Mouse (Mus musculus) cerebellum, adult 2 months (tissue): ENCODE measurements around the gene Alpk3. TPM values are rescaled to one million over a fixed set of nuclear protein-coding genes. Genes with fewer than 3 reads are reported as not detected.

Source experiments
- DNase-seq, 2 experiments: peaks; one replicate each; pipeline ENCODE4 v3.0.0; 2021
- H3K27ac ChIP-seq: fragments of 200-500 bp; 2 replicates; pipeline ENCODE4 v1.5.1; 2012; ENCODE audit warnings: low read length, control low read depth, inconsistent platforms; ENCODE audit not compliant: insufficient read depth
- H3K27me3 ChIP-seq: fragments of 200-500 bp; 2 replicates; pipeline ENCODE4 v1.6.1; 2012; ENCODE audit warnings: inconsistent platforms, mild to moderate bottlenecking, low read length, moderate library complexity; ENCODE audit not compliant: control insufficient read depth, insufficient read depth
- H3K4me1 ChIP-seq: fragments of 200-500 bp; 2 replicates; pipeline ENCODE4 v1.6.1; 2011; ENCODE audit warnings: low read length; ENCODE audit not compliant: control insufficient read depth, insufficient read depth
- H3K4me3 ChIP-seq: fragments of 200-500 bp; replicated peaks from 2 replicates; pipeline ENCODE3; 2011; ENCODE audit warnings: mild to moderate bottlenecking, low read depth, low read length, control low read depth; ENCODE audit not compliant: insufficient read depth
- CTCF ChIP-seq: fragments of 200-500 bp; IDR thresholded peaks from 2 replicates; pipeline ENCODE4 v1.5.1; 2011; ENCODE audit warnings: low read depth, mild to moderate bottlenecking, control low read depth, low read length, moderate library complexity, borderline replicate concordance; ENCODE audit not compliant: insufficient read depth
- POLR2A ChIP-seq: fragments of 200-500 bp; IDR thresholded peaks from 2 replicates; pipeline ENCODE4 v1.6.1; 2011; ENCODE audit warnings: low read length, control low read depth, borderline replicate concordance; ENCODE audit not compliant: insufficient read depth
- WGBS: fragments of 180-500 bp; shearing (Covaris S2); methylation state at CpG from one replicate; pipeline ENCODE4 v1.1.7; 2018; 5-methylcytosine and 5-hydroxymethylcytosine counted together
- polyA plus RNA-seq: library from polyadenylated mRNA; depleted of rRNA; stranded (reverse); fragments of >200 nt; gene quantifications from 2 replicates; pipeline ENCODE4 v1.2.3, GENCODE M21; 2012

Gene Alpk3
- polyA plus RNA-seq, 1 experiment: 0.15 TPM

DNA sequence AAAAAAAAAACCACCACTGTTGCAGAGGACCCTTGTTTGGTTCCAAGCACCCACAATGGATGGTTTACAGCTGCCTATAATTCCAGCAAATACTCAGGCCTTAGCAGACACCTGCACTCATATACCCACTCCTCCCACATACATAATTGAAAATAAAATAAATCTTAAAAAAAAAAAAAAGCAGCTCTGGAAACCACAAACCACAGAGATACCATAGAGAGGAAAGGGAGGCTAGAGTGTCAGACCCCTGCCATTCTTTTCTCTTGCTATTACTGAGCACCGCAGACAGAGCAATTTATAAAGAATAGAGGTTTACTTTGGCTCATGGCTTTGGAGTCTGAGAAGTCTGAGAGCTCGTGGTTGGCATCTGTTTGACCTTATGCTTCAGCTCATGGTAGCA is 65.4 kb downstream of the Alpk3 start:
- Histone ChIP-seq H3K27ac (no peak overlapping the region), H3K4me1 (peaks cover 7% of the 10 kb centered on the region), H3K4me3 (no peak overlapping the region), H3K27me3 (no peaks in the 10 kb centered on the region)
- no peak for DNase-seq
- TF ChIP-seq CTCF (no peak), POLR2A (no peak)
- 68% methylated on average over 2 of the region's 2 CpGs for WGBS

DNA sequence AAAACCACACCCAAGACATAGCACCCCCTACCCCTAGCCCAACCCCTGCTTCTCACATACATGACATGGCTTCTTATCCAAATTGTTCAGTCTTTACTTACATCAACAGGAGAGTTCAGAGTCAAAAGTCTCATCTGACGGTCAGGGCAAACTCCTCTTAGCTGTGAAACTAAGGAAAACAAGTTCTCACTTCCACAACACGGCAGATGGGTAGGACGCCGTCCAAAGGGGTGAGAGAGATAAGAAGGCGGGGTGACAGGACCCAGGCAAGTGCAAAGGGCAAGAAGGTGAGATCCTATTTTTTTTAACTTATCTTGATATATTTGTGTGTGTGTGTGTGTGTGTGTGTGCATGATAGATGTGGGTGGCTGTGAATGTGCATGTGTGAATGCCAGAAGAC is 66.2 kb downstream of the Alpk3 start:
- Histone ChIP-seq H3K27me3 (no peaks in the 10 kb centered on the region), H3K4me1 (peaks cover 7% of the 10 kb centered on the region), H3K27ac (no peak overlapping the region), H3K4me3 (no peak overlapping the region)
- DNase-seq: no peak
- 92% methylated on average over 5 of the region's 5 CpGs for WGBS
- TF ChIP-seq CTCF: no peak
- TF ChIP-seq POLR2A: no peak

DNA sequence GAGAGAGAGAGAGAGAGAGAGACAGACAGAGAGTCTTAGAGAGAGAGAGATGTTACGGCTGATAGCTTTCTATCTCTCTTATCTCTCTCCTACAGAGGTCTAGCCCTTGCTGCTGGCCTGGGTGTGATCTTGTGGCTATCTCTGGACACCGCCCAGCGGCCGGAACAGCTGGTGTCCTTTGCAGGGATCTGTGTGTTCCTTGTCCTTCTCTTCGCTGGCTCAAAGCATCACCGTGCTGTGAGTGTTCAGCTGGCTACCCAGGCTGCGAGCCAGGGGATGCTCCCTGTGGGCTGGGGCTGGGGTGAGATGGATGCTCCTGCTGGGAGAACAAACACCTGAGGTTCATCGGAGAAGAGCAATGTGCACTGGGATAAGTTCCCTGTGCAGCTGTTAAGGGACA is 67.4 kb downstream of the Alpk3 start:
- no peak for TF ChIP-seq POLR2A
- no peak for TF ChIP-seq CTCF
- Histone ChIP-seq H3K4me1 (peaks cover 7% of the 10 kb centered on the region), H3K27ac (no peak overlapping the region), H3K27me3 (no peaks in the 10 kb centered on the region), H3K4me3 (no peak overlapping the region)
- no peak for DNase-seq
- WGBS: 59% methylated on average over 8 of the region's 8 CpGs

DNA sequence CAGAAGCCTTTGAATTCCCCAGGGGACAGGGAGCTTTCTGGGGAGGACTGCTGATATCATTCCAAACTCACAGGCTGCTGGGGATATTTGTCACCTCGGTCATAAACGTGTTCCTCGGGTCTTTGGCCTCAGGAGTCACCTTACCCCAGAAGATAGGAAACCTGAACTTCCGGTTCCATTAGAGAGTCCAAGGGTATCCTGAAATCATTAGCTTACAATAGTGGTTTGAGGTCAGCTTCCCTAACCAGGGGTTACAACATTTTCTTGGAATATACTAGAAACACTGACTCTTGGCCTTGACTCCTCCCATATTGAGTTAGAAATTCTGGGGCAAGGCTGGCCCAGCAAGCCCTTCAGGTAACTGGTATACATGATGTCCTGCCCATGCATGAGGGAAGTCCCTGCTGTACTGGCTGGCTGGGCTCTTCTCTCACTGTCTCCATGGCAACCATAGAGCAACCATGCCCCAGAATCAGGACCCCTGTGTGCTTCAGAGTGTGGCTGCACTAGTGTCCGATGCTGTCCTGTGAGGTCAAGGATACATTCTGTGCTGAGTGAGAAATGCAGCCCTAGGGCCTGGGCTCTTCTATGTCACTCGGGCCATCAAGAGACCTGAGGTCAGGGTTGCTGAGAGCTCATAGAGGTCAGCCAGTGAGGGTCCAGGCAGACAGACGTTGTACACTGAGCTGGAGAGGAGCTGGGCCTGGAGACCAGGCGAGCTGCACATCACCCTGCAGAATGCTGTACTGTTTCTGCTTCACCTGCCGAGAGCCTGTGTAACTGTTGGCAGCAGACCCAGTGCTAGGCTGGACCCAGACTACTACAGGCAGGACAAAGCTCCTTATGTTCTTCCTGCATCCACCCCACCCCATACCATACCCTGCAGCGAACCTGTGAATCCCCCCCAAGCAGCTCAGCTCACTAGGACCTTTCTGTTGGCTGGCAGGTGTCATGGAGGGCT is 68.1 kb downstream of the Alpk3 start:
- TF ChIP-seq CTCF (no peak), POLR2A (no peak)
- no peak overlapping the region for H3K4me3 ChIP-seq
- WGBS: 48% methylated on average over 10 of the region's 10 CpGs
- DNase-seq: peak in 1 of 2 experiments; percentile 12
- H3K27me3 ChIP-seq: no peaks in the 10 kb centered on the region
- H3K4me1 ChIP-seq: peaks cover 7% of the 10 kb centered on the region
- H3K27ac ChIP-seq: no peak overlapping the region

DNA sequence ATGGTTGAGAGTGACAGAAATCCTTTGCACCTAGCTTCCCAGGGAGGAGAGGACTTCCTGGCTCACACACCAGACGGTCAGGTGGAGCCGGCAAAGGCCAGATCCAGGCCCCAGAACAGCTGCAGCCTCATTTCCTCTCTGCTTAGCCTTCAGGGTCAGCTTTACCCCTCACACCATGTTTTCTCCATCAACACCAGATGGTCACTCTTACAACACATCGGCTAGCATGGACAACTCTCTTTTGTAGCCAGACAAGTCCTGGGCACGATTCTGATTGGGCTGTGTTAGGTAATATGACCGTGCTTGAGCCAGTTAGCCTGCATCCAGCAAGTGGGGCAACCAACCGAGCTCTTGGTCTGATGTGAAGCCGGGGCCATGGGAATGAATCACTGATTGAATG is 74.5 kb downstream of the Alpk3 start:
- TF ChIP-seq POLR2A (no peak), CTCF (no peak)
- WGBS: 54% methylated on average over 7 of the region's 7 CpGs
- no peaks in the 10 kb centered on the region; the same call in 1 of the 2 replicates for H3K4me1 ChIP-seq

DNA sequence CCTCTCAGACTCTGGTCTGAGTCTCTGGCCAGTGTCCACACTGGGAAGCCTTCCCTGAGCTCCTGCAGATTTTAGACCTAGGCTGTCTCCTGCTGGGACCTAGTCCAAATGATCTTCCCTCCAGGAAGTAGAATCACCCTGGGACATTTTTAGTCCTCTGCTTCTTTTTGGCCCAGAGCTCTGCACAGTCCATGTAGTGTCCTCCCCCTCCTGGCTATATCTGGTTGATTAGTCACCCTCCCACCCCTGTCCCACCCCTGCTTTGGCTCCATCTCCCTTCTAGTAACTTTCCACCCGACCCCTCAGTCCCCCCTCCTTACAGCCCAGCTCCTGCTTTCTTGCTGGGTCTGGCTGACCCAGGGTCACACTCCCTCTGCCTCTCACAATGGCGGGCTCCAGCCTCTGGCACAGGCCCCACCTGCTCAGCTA is 75.5 kb downstream of the Alpk3 start:
- no peaks in the 10 kb centered on the region; the same call in 1 of the 2 replicates for H3K4me1 ChIP-seq
- no peak for DNase-seq
- H3K27me3 ChIP-seq: no peaks in the 10 kb centered on the region
- H3K4me3 ChIP-seq: no peak overlapping the region
- TF ChIP-seq CTCF: no peak
- TF ChIP-seq POLR2A: no peak
- H3K27ac ChIP-seq: no peak overlapping the region
- WGBS: 42% methylated on average over 2 of the region's 2 CpGs

More for the DNA sequence above, 74.5 kb downstream of the Alpk3 start:
- no peak for DNase-seq
- Histone ChIP-seq H3K27me3 (no peaks in the 10 kb centered on the region), H3K27ac (no peak overlapping the region), H3K4me3 (no peak overlapping the region)

DNA sequence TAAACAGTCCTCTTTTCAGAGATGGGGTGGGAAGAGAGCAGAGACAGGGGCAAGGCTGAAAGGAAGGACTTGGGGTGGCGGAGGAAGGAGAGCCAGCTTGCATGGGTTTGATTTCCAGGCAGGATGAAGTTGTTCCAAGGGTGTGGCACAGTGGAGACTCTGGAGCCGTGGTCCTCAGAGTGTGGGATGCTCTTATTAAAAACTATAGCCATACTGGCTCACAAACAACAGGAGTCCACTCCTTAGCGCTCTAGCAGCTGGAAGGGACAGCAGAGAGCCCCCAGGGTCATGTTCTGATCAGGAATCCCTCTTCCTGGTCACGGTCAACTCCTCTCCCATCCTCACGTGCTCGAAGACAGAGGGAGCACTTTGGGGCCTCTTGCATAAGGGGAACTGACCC is 76.0 kb downstream of the Alpk3 start:
- WGBS: 66% methylated on average over 6 of the region's 6 CpGs
- H3K27me3 ChIP-seq: no peaks in the 10 kb centered on the region
- no peak for DNase-seq
- TF ChIP-seq POLR2A (no peak), CTCF (no peak)
- no peak overlapping the region for H3K27ac ChIP-seq
- no peaks in the 10 kb centered on the region; the same call in 1 of the 2 replicates for H3K4me1 ChIP-seq
- no peak overlapping the region for H3K4me3 ChIP-seq

DNA sequence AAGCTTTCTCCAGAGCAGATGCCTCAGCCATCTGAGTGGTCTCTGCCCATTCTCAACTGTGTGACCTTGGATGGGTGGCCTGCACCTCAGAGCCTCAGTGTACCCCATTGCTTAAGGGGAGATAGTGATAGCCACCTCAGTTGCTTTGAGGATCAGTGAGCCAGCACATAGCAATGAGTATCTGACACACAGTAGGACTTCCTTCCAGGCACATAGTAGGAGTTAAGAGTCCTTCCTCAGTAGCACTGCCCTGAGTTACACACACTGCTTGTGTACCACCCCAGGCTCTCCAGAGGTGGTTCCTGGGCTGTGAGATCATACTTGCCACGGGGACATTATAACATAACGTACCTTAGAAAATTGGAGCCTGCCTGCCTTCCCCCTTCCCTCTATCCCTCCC is 76.5 kb downstream of the Alpk3 start:
- no peak overlapping the region for H3K27ac ChIP-seq

More for the DNA sequence above, 76.5 kb downstream of the Alpk3 start:
- no peak for TF ChIP-seq POLR2A
- no peak for TF ChIP-seq CTCF
- 87% methylated on average over 2 of the region's 2 CpGs for WGBS
- DNase-seq: no peak
- H3K27me3 ChIP-seq: no peaks in the 10 kb centered on the region
- no peak overlapping the region for H3K4me3 ChIP-seq
- no peaks in the 10 kb centered on the region; the same call in 1 of the 2 replicates for H3K4me1 ChIP-seq
